ENCODE assay signal across 10 mouse cellular contexts in genomic region chr7:115426161-115426982, GRCm38 (mm10).
DNase-seq lines count a peak whose midpoint lies in the region.
"Had no signal": no experiment of that assay in that cellular context is flagged by ENCODE, and none has a peak within 500 bp of the region (broad histone marks: within the 10 kb centered on the region; RNA-seq: fewer than 3 reads in every experiment).

No protein-coding gene starts in this region.

- peak; percentile 33 for DNase-seq in lung, postnatal 10 days
- DNase-seq in lung, postnatal 4 days = no peak
- DNase-seq in cerebellum, postnatal 25 days = peak; percentile 48 to 66
- peak; percentile 20 to 55 for DNase-seq in layer of hippocampus, postnatal 14 days (ENCODE audit: low spot score in 2 of 2)
- peak; percentile 3 for DNase-seq in skeletal muscle tissue, adult 2 months (ENCODE audit: low read depth, low spot score)
- no peak for DNase-seq in adrenal gland, postnatal 14 days
- no peak for DNase-seq in thymus, postnatal 4 days
- no peak for DNase-seq in B cell, adult 2 months
- DNase-seq: kidney, postnatal 36 days; thymus, adult 18-20 months had no signal

Comparison
In these comparisons a context has a peak if more than half of its experiments do, and no peak if none do; other contexts are left out.
1. DNase-seq: peak in lung, postnatal 10 days (single experiment), cerebellum, postnatal 25 days (2 of 2), layer of hippocampus, postnatal 14 days (2 of 2) and skeletal muscle tissue, adult 2 months (single experiment); none in lung, postnatal 4 days (0 of 2), adrenal gland, postnatal 14 days (single experiment), thymus, postnatal 4 days (single experiment) and B cell, adult 2 months (0 of 2).